Mouse (Mus musculus): ENCODE results near the gene Fstl4. TPM values are rescaled to one million over a fixed set of nuclear protein-coding genes. Genes with fewer than 3 reads are reported as not detected.

The Fstl4 gene
- total and polyA plus RNA-seq, 3 experiments: not detected

DNA sequence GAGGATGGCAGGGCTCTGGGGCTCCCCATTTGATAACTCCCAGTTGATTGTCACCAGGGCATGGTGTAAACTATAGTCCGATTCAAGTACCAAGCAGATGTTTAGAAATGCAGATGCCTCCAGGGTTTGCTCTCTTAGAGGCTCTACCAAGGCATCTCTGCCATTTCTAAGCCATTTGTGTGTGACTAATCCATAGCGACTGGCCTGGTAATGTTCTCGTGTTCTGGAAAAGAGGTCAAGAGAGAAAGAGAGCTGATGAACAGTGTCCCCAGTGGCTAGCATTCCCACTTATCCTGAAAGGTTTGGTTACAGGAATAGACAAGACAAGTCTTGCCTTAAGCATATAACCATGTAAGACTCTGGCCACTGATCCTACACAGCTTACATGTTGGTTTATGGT lies 3.5 kb downstream of the Fstl4 start:
- no peaks in the 10 kb centered on the region for H3K36me3 ChIP-seq (ENCODE audit: control insufficient read depth in 1 of 2, insufficient read depth in 2 of 2, low read length in 2 of 2)
- no peaks in the 10 kb centered on the region for H3K79me2 ChIP-seq (ENCODE audit: control insufficient read depth, insufficient read depth, low read length, poor library complexity)
- no peak overlapping the region for H3K27ac ChIP-seq (ENCODE audit: control insufficient read depth, low read depth, low read length)
- TF ChIP-seq RAD21 (IDR thresholded peaks at IDR 0.05; ENCODE audit: low read depth, low read length): no peak
- TF ChIP-seq MYB (IDR thresholded peaks at IDR 0.05; ENCODE audit: low read depth, low read length): no peak
- no peak for TF ChIP-seq NELFE (IDR thresholded peaks at IDR 0.05; ENCODE audit: low read depth, low read length)
- no peak for TF ChIP-seq TAL1 (IDR thresholded peaks at IDR 0.05; ENCODE audit: low read length)
- TF ChIP-seq MYC (IDR thresholded peaks at IDR 0.05; ENCODE audit: low read depth, low read length): no peak
- no peak for TF ChIP-seq UBTF (IDR thresholded peaks at IDR 0.05; ENCODE audit: borderline replicate concordance, insufficient read depth, low read depth, low read length)
- no peak for TF ChIP-seq CHD2 (IDR thresholded peaks at IDR 0.05; ENCODE audit: low read length)
- TF ChIP-seq TCF12 (IDR thresholded peaks at IDR 0.05; ENCODE audit: low read depth, low read length): no peak
- TF ChIP-seq SMC3 (IDR thresholded peaks at IDR 0.05; ENCODE audit: low read depth, low read length): no peak
- no peak for TF ChIP-seq BHLHE40 (IDR thresholded peaks at IDR 0.05; ENCODE audit: borderline replicate concordance, low read depth, low read length)
- no peak for TF ChIP-seq MAX (IDR thresholded peaks at IDR 0.05; ENCODE audit: low read length)
- no peak for TF ChIP-seq ELF1 (IDR thresholded peaks at IDR 0.05; ENCODE audit: low read depth, low read length)
- TF ChIP-seq MXI1 (IDR thresholded peaks at IDR 0.05; ENCODE audit: low read depth, low read length): no peak
- H3K9ac ChIP-seq (ENCODE audit: control insufficient read depth, low read depth, low read length, poor library complexity, severe bottlenecking): no peak overlapping the region
- H3K4me1 ChIP-seq (ENCODE audit: control insufficient read depth in 1 of 2, insufficient read depth in 2 of 2, low read length in 2 of 2): no peaks in the 10 kb centered on the region
- no peak for DNase-seq (ENCODE audit: low read depth, low spot score)
- H3K9me3 ChIP-seq (replicated peaks; ENCODE audit: insufficient read depth, low read length): no peaks in the 10 kb centered on the region
- no peak overlapping the region for H3K4me3 ChIP-seq (ENCODE audit: control insufficient read depth in 1 of 2, insufficient read depth in 1 of 2, low read depth in 2 of 2, low read length in 2 of 2)
- no peaks in the 10 kb centered on the region for H3K27me3 ChIP-seq (ENCODE audit: control insufficient read depth in 1 of 2, insufficient read depth in 2 of 2, low read length in 2 of 2)

DNA sequence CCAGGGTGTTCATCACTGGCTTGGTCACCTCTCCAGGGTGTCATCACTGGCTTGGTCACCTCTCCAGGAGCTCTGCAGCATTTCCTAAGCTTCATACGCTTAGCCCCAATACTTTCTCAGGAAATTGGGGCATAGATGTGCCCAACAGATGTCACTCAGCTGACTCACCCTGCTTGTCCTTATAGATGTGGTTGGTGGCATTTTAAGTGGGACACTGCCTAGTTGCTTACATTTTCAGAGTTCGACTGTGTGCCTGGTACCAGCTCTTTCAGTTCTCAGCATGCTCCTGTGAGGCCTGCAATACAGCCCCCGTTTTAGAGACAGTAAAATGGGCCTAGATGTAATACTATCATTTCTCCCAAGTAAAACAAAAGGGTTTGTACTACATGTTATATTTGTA lies 8.6 kb downstream of the Fstl4 start:
- Histone ChIP-seq H3K27me3 (ENCODE audit: control insufficient read depth in 1 of 2, insufficient read depth in 2 of 2, low read length in 2 of 2) (no peaks in the 10 kb centered on the region), H3K36me3 (ENCODE audit: control insufficient read depth in 1 of 2, insufficient read depth in 2 of 2, low read length in 2 of 2) (no peaks in the 10 kb centered on the region), H3K4me3 (ENCODE audit: control insufficient read depth in 1 of 2, insufficient read depth in 1 of 2, low read depth in 2 of 2, low read length in 2 of 2) (no peak overlapping the region), H3K4me1 (ENCODE audit: control insufficient read depth in 1 of 2, insufficient read depth in 2 of 2, low read length in 2 of 2) (no peaks in the 10 kb centered on the region), H3K9me3 (replicated peaks; ENCODE audit: insufficient read depth, low read length) (no peaks in the 10 kb centered on the region), H3K9ac (ENCODE audit: control insufficient read depth, low read depth, low read length, poor library complexity, severe bottlenecking) (no peak overlapping the region), H3K79me2 (ENCODE audit: control insufficient read depth, insufficient read depth, low read length, poor library complexity) (no peaks in the 10 kb centered on the region), H3K27ac (ENCODE audit: control insufficient read depth, low read depth, low read length) (no peak overlapping the region)
- TF ChIP-seq GABPA (IDR thresholded peaks at IDR 0.05; ENCODE audit: low read depth, low read length): no peak
- no peak for TF ChIP-seq TAL1 (IDR thresholded peaks at IDR 0.05; ENCODE audit: low read length)
- TF ChIP-seq MEF2A (IDR thresholded peaks at IDR 0.05; ENCODE audit: extremely low read depth, insufficient replicate concordance, low read depth, low read length, poor library complexity, severe bottlenecking): no peak
- no peak for TF ChIP-seq POLR2A (IDR thresholded peaks at IDR 0.05; ENCODE audit: control insufficient read depth in 1 of 2, insufficient read depth in 1 of 2, low read depth in 1 of 2, low read length in 2 of 2, poor library complexity in 1 of 2)
- TF ChIP-seq EP300 (IDR thresholded peaks at IDR 0.05; ENCODE audit: low read depth in 1 of 2, low read length in 2 of 2): no peak
- no peak for DNase-seq (ENCODE audit: low read depth, low spot score)

Measured in MEL (cell line).